Mouse (Mus musculus) hindbrain, embryonic 11.5 days (tissue): ENCODE measurements around the gene Kcnc3. TPM values are rescaled to one million over a fixed set of nuclear protein-coding genes. Genes with fewer than 3 reads are reported as not detected.

Source experiments
- ATAC-seq: fragments of 200-750 bp; cut with Nextera tagmentation; 2 replicates; pipeline ENCODE4 v1.8.0; 2017; ENCODE audit warnings: mild to moderate bottlenecking, moderate TSS enrichment, moderate library complexity; ENCODE audit not compliant: low FRiP score
- DNase-seq: peaks from one replicate; pipeline ENCODE4 v3.0.0-alpha.2; 2015; ENCODE audit warnings: low spot score
- H3K27ac ChIP-seq: fragments of 300-500 bp; sonication (generic); 2 replicates; pipeline ENCODE4 v1.5.1; 2014; ENCODE audit warnings: mild to moderate bottlenecking, low read depth, low read length
- H3K27me3 ChIP-seq: fragments of 300-500 bp; sonication (generic); 2 replicates; pipeline ENCODE4 v1.6.1; 2014; ENCODE audit warnings: mild to moderate bottlenecking, low read length, moderate library complexity, mixed read lengths; ENCODE audit not compliant: control insufficient read depth, insufficient read depth
- H3K36me3 ChIP-seq: fragments of 300-500 bp; sonication (generic); 2 replicates; pipeline ENCODE4 v1.6.1; 2014; ENCODE audit warnings: mild to moderate bottlenecking, low read length, moderate library complexity, mixed read lengths; ENCODE audit not compliant: control insufficient read depth, insufficient read depth
- H3K4me1 ChIP-seq: fragments of 300-500 bp; sonication (generic); replicated peaks from 2 replicates; pipeline ENCODE4 v1.6.1; 2014; ENCODE audit warnings: low read length, mixed read lengths; ENCODE audit not compliant: control insufficient read depth, insufficient read depth
- H3K4me2 ChIP-seq: fragments of 300-500 bp; sonication (generic); replicated peaks from 2 replicates; pipeline ENCODE4 v1.6.1; 2014; ENCODE audit warnings: mild to moderate bottlenecking, low read depth, low read length
- H3K4me3 ChIP-seq: fragments of 300-500 bp; sonication (generic); 2 replicates; pipeline ENCODE4 v1.5.1; 2014; ENCODE audit warnings: low read depth, low read length
- H3K9ac ChIP-seq: fragments of 300-500 bp; sonication (generic); 2 replicates; pipeline ENCODE4 v1.6.1; 2014; ENCODE audit warnings: low read depth, low read length
- H3K9me3 ChIP-seq: fragments of 300-500 bp; sonication (generic); 2 replicates; pipeline ENCODE4 v1.6.1; 2016; ENCODE audit warnings: low read length; ENCODE audit not compliant: control insufficient read depth
- WGBS: fragments of 180-500 bp; shearing (Covaris S2); extraction: QIAGEN DNeasy Blood & Tissue Kit; methylation state at CpG from one replicate; pipeline ENCODE4 v1.1.7; 2014; 5-methylcytosine and 5-hydroxymethylcytosine counted together
- polyA plus RNA-seq: library from polyadenylated mRNA; unstranded; fragments of >200 nt; fragmentation: Nextera tagmentation; extraction: Ambion mirVana; gene quantifications from 2 replicates; pipeline ENCODE4 v1.2.1, GENCODE M21; 2014

The Kcnc3 gene
- polyA plus RNA-seq, 1 experiment from 2014 or later: 2.1 TPM

GRCm38 (mm10) chr7:44550409-44550678 lies 40.1 kb upstream of the Kcnc3 start:
- no peaks in the 10 kb centered on the region for H3K9me3 ChIP-seq
- DNase-seq (no peak), ATAC-seq (no peak)
- H3K4me3 ChIP-seq: no peak overlapping the region
- H3K27ac ChIP-seq: no peak overlapping the region
- no peak overlapping the region for H3K4me2 ChIP-seq
- peaks cover 7% of the 10 kb centered on the region; the same call in 1 of the 2 replicates for H3K4me1 ChIP-seq
- H3K9ac ChIP-seq: no peak overlapping the region
- H3K36me3 ChIP-seq: peaks cover 6% of the 10 kb centered on the region; the same call in 1 of the 2 replicates
- no peaks in the 10 kb centered on the region for H3K27me3 ChIP-seq
- WGBS: 96% methylated on average over 12 of the region's 12 CpGs

- Histone ChIP-seq H3K27ac (no peak overlapping the region), H3K4me1 (peaks cover 7% of the 10 kb centered on the region; the same call in 1 of the 2 replicates), H3K9me3 (no peaks in the 10 kb centered on the region), H3K9ac (no peak overlapping the region), H3K36me3 (peaks cover 6% of the 10 kb centered on the region; the same call in 1 of the 2 replicates), H3K4me3 (no peak overlapping the region), H3K4me2 (no peak overlapping the region), H3K27me3 (no peaks in the 10 kb centered on the region)
- 95% methylated on average over 21 of the region's 21 CpGs for WGBS
- no peak for ATAC-seq
- DNase-seq: no peak
Observed at GRCm38 (mm10) chr7:44551301-44551700, 39.2 kb upstream of the Kcnc3 start.

GRCm38 (mm10) chr7:44551731-44552130 lies 38.7 kb upstream of the Kcnc3 start:
- Histone ChIP-seq H3K9me3 (no peaks in the 10 kb centered on the region), H3K4me1 (peaks cover 7% of the 10 kb centered on the region; the same call in 1 of the 2 replicates), H3K9ac (no peak overlapping the region), H3K27ac (no peak overlapping the region), H3K27me3 (no peaks in the 10 kb centered on the region), H3K4me2 (no peak overlapping the region), H3K4me3 (no peak overlapping the region), H3K36me3 (peaks cover 6% of the 10 kb centered on the region; the same call in 1 of the 2 replicates)
- 73% methylated on average over 22 of the region's 22 CpGs for WGBS
- ATAC-seq (no peak), DNase-seq (no peak)

DNA sequence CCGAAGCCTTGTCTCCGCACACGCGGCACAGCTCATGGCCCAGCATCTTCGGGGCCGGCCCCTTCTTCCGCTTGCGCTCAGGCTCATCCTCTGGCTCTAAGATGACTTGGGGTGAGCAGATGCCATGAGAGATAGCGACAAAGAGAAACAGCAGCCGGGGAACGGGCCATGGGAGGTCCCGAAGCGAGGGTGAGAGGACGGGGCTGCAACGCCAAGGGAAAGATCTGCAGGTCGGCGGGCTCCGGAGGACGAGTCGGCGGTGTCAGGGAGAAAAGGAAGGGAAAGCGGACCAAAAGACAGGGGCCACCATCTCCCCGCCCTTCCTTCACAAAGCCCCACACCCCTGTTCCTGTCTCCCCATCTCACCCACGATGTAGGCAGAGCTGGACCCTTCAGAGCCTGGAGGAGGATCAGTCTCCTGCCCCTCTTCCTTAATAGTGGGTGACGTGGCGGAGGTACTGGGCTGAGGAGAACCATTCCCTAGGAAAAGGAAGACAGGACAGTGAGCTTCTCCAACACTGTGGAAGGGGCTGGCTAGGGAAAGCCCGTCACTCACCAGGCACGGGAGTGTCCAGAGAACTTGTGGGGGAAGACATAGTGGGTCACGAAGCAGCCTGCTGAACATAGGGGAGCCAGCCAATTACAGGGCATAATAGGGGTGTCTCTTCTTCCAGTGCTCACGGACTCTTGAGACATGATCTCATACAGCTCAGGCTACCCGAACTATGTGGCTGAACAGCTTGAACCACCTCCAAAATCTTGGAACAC lies 38.1 kb upstream of the Kcnc3 start:
- Histone ChIP-seq H3K27ac (no peak overlapping the region), H3K9me3 (no peaks in the 10 kb centered on the region), H3K36me3 (peaks cover 6% of the 10 kb centered on the region; the same call in 1 of the 2 replicates), H3K4me2 (peak overlapping the region; percentile 59; the same call in 1 of the 2 replicates), H3K9ac (no peak overlapping the region), H3K27me3 (no peaks in the 10 kb centered on the region), H3K4me1 (peaks cover 7% of the 10 kb centered on the region; the same call in 1 of the 2 replicates), H3K4me3 (peak overlapping the region; percentile 78)
- DNase-seq (no peak), ATAC-seq (no peak; the same call in 1 of the 2 replicates)
- WGBS: 86% methylated on average over 31 of the region's 31 CpGs

DNA sequence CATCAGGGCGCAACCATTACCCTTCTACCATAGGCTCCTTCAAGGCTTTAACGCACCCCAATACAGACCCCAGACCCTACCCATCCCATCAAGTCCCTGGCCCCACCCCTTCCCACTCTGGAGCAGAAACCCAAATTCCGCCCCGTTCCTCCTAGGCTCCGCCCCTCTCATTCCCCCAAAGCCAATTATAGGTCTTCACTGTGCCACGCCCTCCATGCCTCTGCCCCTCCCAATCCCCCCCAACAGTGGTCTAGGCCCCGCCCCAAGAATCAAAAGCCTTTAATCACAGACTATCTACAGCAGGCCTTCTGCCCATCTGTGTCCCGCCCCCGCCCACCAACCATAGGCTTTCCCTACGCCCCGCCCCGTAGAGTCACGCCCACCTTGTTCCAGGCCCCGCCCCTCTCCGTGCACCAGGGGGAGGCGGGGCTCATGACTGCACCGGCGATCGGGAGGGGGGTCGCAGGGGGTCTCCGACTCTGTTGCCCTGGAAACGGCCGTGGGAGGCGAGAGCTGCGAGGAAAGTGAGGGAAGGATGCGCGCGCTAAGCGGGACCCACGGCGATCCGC lies 37.2 kb upstream of the Kcnc3 start:
- Histone ChIP-seq H3K9me3 (no peaks in the 10 kb centered on the region), H3K27me3 (no peaks in the 10 kb centered on the region), H3K4me2 (peak overlapping the region; percentile 59), H3K9ac (no peak overlapping the region), H3K4me1 (peaks cover 4% of the 10 kb centered on the region; the same call in 1 of the 2 replicates), H3K4me3 (peak overlapping the region; percentile 78), H3K36me3 (peaks cover 6% of the 10 kb centered on the region; the same call in 1 of the 2 replicates), H3K27ac (peak overlapping the region; percentile 84)
- peak; percentile 84 for ATAC-seq
- DNase-seq: peak; percentile 92
- WGBS: under 1% methylated on average over 32 of the region's 32 CpGs

DNA sequence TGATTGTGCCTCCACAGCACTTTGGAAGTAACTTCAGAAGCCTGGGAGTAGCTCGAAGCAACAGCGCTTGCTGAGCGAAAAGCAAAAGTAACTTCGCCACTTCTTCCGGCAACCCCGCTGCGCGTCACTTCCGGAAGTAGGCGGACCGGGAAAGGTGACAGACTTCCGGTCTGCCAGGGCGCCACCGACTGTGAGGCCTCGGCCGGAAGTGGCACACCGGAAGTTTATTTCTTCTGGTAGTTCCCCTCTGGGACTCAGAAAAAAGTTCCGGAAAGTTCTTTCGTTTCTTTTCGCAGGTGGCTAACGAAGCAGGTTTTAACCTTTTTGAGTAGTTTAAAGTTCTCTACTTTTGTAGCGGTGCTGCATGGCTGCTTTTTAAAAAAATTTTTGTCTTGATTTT lies 36.6 kb upstream of the Kcnc3 start, which contains the start of gene Nr1h2:
Nr1h2 (minus strand) TSS at position 126 of the 400 bp plus-strand sequence.
- H3K27ac ChIP-seq: peak within 1 kb of the TSS; percentile 84
- ATAC-seq: peak; percentile 88
- peak within 1 kb of the TSS; percentile 59 for H3K4me2 ChIP-seq
- peak within 1 kb of the TSS; percentile 78 for H3K4me3 ChIP-seq
- H3K4me1 ChIP-seq: peaks cover 4% of the 10 kb centered on the region; the same call in 1 of the 2 replicates
- peaks cover 6% of the 10 kb centered on the region; the same call in 1 of the 2 replicates for H3K36me3 ChIP-seq
- DNase-seq: peak; percentile 97
- no peaks in the 10 kb centered on the region for H3K27me3 ChIP-seq
- 0 out of 2 replicates have a peak within 1 kb of the TSS, but pooled peaks have one; percentile 11 for H3K9ac ChIP-seq
- under 1% methylated on average over 22 of the region's 22 CpGs for WGBS
- no peaks in the 10 kb centered on the region for H3K9me3 ChIP-seq

DNA sequence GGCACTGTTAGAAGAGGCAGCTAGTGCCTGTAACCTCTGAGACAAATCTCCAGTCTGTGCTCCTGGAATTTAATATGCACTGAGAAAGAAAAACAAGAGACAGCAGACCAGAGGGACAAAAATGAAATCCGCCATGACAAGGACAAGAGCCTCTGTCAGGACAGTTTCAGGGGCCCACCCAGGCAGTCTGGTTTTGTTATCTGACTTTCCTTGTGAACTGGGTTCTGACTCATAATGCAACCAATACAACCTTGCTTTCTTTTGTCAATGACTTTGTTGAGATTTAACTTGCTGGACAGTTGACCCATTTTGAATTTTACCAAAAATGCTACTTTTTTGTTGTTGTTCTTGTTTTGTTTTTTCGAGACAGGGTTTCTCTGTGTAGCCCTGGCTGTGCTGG lies 32.8 kb upstream of the Kcnc3 start:
- Histone ChIP-seq H3K9me3 (no peaks in the 10 kb centered on the region), H3K4me2 (no peak overlapping the region), H3K27ac (no peak overlapping the region), H3K4me1 (peaks cover 2% of the 10 kb centered on the region; the same call in 1 of the 2 replicates), H3K4me3 (no peak overlapping the region), H3K36me3 (no peaks in the 10 kb centered on the region), H3K9ac (no peak overlapping the region), H3K27me3 (no peaks in the 10 kb centered on the region)
- ATAC-seq: no peak
- 72% methylated on average over 2 of the region's 2 CpGs for WGBS
- no peak for DNase-seq

- H3K9me3 ChIP-seq: no peaks in the 10 kb centered on the region
- H3K9ac ChIP-seq: no peak overlapping the region
- no peaks in the 10 kb centered on the region for H3K27me3 ChIP-seq
- no peak overlapping the region for H3K4me2 ChIP-seq
- H3K4me3 ChIP-seq: no peak overlapping the region
- peak; percentile 87 for DNase-seq
- no peak for ATAC-seq
- 58% methylated on average over 18 of the region's 18 CpGs for WGBS
- no peaks in the 10 kb centered on the region for H3K4me1 ChIP-seq
- H3K36me3 ChIP-seq: no peaks in the 10 kb centered on the region
- H3K27ac ChIP-seq: no peak overlapping the region
Observed at GRCm38 (mm10) chr7:44560435-44561400, 29.7 kb upstream of the Kcnc3 start.
